Comparison of ENCODE assay signal across 7 mouse cellular contexts in genomic region chr3:97160908-97161307, GRCm38 (mm10). TPM values are rescaled to one million over a fixed set of nuclear protein-coding genes. Genes with fewer than 3 reads are reported as not detected.
A peak's percentile ranks its signal among the peaks of the same experiment; 100 is the strongest.
DNase-seq lines count a peak whose midpoint lies in the region; ATAC-seq and TF ChIP-seq lines count a peak whose summit lies in the region.

No protein-coding gene starts in this region.

- H3K36me3 ChIP-seq in heart, adult 2 months (ENCODE audit: control insufficient read depth, insufficient read depth, low read length) = no peaks in the 10 kb centered on the region
- no peaks in the 10 kb centered on the region for H3K36me3 ChIP-seq in kidney, embryonic 14.5 days (ENCODE audit: control insufficient read depth, insufficient read depth, low read length)

- peak; percentile 25 to 44 for DNase-seq in left cerebral cortex, adult 9 months (ENCODE audit: low spot score in 2 of 2)
- DNase-seq in left cerebral cortex, adult 11 months (ENCODE audit: low spot score) = no peak
- peak; percentile 53 to 66 for DNase-seq in heart, adult 2 months
- peak; percentile 61 to 66 for DNase-seq in right cerebral cortex, postnatal 10 days (ENCODE audit: low spot score in 2 of 2)
- no peak for DNase-seq in retina, postnatal 1 day
- DNase-seq in embryo, embryonic 11 days = no peak

- no peaks in the 10 kb centered on the region for H3K27me3 ChIP-seq in heart, adult 2 months (ENCODE audit: control insufficient read depth, insufficient read depth, low read length)
- no peaks in the 10 kb centered on the region for H3K27me3 ChIP-seq in kidney, embryonic 14.5 days (ENCODE audit: control insufficient read depth, insufficient read depth, low read length)

- H3K4me2 ChIP-seq in kidney, embryonic 14.5 days (replicated peaks; ENCODE audit: low read depth, low read length) = peak overlapping the region; percentile 8; the same call in 1 of the 2 replicates

- H3K79me2 ChIP-seq in heart, adult 2 months (replicated peaks; ENCODE audit: control insufficient read depth, insufficient read depth, low read length) = no peaks in the 10 kb centered on the region

- WGBS in heart, adult 2 months = 22% methylated on average over 10 of the region's 10 CpGs
- 50% methylated on average over 10 of the region's 10 CpGs for WGBS in kidney, embryonic 14.5 days

- TF ChIP-seq CTCF in heart, adult 2 months (IDR thresholded peaks at IDR 0.05) = no peak

- intact Hi-C loops in heart, adult 2 months (cut with DNase I) = no loop called here

- TF ChIP-seq EP300 in heart, adult 2 months (IDR thresholded peaks at IDR 0.05; ENCODE audit: insufficient read depth, low read depth, low read length) = no peak

- H3K9ac ChIP-seq in heart, adult 2 months (ENCODE audit: low read depth, low read length) = no peak overlapping the region
- no peak overlapping the region for H3K9ac ChIP-seq in kidney, embryonic 14.5 days (ENCODE audit: low read depth, low read length)

- H3K27ac ChIP-seq in heart, adult 2 months = no peak overlapping the region
- no peak overlapping the region for H3K27ac ChIP-seq in kidney, embryonic 14.5 days (ENCODE audit: low read depth, low read length)

- ATAC-seq in kidney, embryonic 14.5 days (ENCODE audit: low FRiP score, low TSS enrichment) = no peak

- TF ChIP-seq POLR2A in heart, adult 2 months (IDR thresholded peaks at IDR 0.05; ENCODE audit: insufficient read depth, low read depth, low read length) = no peak

- H3K4me1 ChIP-seq in heart, adult 2 months (ENCODE audit: control insufficient read depth, insufficient read depth, low read length) = no peaks in the 10 kb centered on the region
- peaks cover 14% of the 10 kb centered on the region; the same call in 1 of the 2 replicates for H3K4me1 ChIP-seq in kidney, embryonic 14.5 days (ENCODE audit: control insufficient read depth, insufficient read depth, low read length)

- H3K4me3 ChIP-seq in heart, adult 2 months = no peak overlapping the region
- no peak overlapping the region for H3K4me3 ChIP-seq in kidney, embryonic 14.5 days (ENCODE audit: low read length)

- no peaks in the 10 kb centered on the region for H3K9me3 ChIP-seq in kidney, embryonic 14.5 days (ENCODE audit: control insufficient read depth, low read length)

RNA-seq across cellular contexts. Expression of gene Acp6, which starts 2.3 kb away (rescaled TPM):
- total RNA-seq in heart, adult 2 months (2021) = 10 to 100 TPM; 33.3 to 34.0 TPM
- polyA plus RNA-seq in heart, adult 2 months (2012; rRNA removed) = 32.7 and 43.8 TPM in 2 replicates
- polyA plus RNA-seq in kidney, embryonic 14.5 days (2014; fragmentation: Nextera tagmentation; extraction: Ambion mirVana) = 33.1 and 42.1 TPM in 2 replicates

Comparison
In these comparisons a context has a peak if more than half of its experiments do, and no peak if none do; other contexts are left out.
1. DNase-seq: peak in left cerebral cortex, adult 9 months (2 of 2), heart, adult 2 months (2 of 2) and right cerebral cortex, postnatal 10 days (2 of 2); none in left cerebral cortex, adult 11 months (single experiment), retina, postnatal 1 day (single experiment) and embryo, embryonic 11 days (single experiment).